Mouse (Mus musculus): Measurements from ENCODE around the gene Tmem151b.

The Tmem151b gene

DNA sequence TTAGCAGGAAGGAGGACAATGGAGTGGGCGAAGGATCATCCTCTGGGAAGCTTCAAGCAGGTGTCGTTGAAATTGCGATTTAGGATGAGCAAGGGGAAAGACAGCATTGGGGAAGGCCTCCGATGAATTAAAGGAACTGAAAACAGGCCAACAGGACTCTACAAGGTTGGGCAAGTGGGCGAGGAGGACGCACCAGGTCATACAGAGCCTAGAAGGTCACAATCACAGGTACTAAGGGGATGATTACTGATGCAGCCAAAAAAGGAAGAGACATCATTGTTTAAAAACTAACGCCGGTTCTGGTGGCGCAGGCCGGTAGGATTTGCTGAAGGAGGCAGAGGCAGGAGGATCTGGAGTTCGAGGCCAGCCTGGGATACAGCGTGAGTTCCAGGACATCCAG, 13.7 kb upstream of the Tmem151b start:
- no peak for DNase-seq

DNA sequence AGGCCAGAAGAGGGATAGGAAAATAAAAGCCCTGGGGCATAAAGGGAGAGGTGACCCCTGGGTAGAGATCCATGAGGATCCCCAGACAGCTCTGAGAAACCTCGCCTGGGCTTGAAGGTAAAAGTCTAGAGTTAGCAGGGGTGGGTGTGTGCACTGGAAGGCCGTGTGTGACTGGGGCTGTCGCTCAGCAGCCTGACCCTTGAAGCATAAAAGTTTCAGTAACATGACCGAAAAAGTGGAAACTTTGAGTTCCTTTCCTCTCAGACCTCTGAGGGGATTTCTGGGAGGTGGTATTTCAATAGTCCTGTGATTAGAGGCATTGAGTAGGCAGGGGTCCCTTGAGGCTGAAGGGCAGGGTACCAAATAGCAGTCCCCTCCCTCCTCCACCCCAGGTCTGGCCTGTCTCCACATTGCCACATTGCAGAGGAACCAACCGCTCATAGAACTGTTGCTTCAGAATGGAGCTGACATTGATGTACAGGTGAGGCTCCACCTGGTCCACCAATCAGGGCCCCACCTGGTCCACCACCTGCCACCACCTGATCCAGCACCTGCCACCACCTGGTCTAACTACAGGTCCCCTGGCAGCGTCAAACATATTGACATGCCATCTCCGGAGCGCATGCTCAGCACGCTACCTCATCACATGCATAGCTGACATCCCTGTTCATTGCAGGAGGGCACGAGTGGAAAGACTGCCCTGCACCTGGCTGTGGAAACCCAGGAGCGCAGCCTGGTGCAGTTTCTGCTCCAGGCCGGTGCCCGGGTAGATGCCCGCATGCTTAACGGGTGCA, 10.5 kb upstream of the Tmem151b start:
- no peak for DNase-seq

DNA sequence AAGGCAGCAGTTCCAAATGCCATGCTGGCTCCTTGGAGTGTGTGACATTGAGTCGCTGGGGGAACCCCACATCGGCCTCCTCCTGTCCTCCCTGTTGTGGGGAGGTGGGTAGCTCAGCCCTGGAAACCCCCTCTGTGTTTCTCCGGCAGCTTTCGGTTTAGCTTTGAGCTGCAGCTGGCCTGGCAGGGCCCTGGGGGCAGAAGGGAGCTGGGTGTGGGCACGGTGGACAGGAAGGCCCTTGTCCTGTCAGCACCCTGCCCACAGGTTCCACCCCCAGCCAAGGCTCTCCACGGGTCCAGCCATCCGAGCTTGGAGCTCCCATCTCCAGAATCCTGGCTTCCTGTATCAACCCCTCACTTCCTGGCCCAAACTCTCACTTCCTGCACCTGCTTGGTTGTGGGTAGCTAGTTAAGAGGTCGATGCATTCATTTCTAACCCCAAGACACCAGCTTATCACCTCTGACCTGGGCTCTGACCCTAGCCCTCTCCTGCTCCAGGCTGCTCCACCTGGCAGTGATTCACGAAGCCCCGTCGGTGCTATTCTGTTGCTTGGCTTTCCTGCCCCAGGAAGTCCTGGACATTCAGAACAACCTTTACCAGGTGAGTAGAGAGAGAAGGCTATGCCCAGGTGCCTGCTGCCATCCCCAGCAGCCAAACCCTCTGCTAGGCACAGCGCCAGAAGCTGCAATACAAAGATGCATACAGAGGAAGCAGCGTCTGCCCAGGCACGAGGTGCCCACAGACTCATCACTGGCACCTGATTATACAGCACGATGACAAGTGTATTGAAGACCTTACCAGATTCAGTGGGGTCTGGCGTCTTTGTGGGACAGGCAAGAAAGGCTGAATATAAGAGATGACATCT, 8.8 kb upstream of the Tmem151b start:
- DNase-seq = no peak

DNA sequence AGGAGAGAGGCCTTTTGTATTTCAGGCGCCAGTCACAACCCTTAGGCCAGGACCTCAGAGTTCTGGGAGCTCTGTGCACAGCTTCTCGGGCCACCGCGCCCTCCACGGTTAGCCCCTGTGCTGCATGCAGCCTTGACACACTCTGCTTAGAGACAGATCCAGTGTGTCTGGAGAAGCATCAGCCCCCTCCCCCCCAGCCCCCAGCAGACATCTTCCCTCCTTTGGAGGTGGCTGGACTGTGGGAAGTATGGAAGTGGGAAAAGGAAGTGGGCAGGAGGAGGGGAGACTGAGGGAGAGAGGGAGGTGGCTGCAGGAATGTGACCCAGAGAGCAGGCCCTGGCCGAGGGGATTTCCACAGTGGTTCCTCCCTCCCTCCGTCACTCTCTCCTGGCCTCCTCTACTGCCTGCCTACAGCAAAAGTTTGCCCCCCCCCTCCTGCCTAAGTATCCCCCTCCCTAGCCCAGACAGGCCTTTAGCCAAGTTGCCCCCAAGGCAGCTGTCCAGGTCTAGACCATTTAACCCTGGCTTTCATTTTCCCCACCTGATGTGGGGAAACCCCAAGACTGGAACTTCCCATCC, 7.9 kb upstream of the Tmem151b start:
- no peak for DNase-seq

DNA sequence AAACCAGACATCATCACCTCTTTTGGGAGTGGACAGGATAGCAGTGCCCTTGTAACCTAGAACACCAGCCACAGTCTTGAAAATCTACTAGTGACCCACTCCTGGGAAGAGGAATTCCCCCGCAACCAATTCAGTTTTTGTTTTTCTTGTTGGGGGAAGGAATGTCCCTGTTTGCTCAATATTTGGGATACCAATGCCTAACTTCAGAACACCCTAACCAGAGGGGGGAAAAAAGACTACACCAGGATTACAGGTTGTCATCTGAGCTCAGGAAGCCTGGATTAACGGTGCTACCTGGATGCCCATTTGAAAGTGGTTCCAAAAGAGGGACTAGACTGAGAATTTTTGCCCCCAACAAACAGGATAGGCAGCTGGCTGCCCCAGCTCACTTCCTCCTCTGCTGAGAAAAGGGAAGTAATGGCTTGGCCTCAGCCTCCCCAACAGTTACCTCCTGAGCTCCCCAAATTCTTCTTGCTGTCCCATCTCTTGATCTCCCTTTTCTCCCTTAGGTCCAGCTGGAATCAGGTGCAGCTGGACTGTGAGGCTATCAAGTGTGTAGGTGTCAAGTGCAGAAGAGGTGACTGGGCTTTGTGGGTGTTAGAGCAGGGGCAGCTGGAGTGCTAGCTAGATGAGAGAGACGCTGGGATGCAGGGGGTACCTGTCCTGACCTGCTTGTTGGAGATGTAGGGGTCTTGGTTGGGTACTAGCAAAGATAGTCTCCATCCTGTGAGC, 7.2 kb upstream of the Tmem151b start:
- DNase-seq = no peak

DNA sequence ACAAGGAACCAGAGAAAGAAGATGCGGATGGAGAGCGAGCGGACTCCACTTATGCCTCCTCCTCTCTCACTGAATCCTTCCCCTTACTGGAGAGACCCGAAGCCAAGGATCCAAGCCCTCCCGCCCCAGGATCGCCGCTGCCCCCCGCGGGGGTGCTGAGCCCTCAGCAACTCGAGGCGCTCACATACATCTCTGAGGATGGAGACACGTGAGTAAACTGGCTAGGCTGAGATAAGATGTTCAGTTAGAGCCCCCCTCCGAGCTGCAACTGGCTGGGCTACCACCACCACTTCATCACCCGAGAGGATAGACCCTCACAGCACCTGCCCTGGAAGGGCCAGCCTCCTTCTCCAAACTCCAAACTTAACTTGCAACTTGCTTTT, 6.6 kb upstream of the Tmem151b start:
- no peak for DNase-seq

DNA sequence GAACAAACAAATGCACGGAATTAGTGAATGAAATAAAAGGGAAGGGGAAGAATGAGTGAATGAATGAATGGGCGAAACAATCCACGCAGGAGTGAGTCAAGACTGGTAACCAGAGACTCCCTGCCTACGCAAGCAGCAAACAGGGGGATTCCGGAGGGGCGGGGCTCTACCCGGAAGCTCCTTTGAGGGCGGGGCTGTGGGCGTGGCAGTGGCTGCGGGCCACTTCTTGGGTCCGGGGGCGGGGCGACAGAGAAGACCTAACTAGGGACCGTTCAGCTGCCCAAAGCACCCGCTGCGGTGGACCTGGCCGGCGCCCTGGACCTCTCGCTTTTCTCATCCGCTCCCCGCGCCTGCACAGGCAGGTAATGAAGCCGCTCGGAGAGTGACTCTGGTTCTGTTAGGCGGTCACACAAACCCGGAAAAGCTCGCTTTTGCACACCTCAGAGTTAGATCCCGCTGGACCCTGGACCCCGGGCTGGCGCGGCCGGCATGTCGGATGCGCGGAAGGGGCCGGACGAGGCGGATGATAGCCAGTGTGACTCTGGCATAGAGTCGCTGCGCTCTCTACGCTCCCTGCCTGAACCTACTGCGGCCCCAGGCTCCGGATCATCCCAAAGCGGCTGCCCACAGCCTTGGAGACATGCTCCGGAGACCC, 6.1 kb upstream of the Tmem151b start, which contains the start of gene Nfkbie:
Gene Nfkbie, plus strand, starts transcription at position 252 of the 655 bp plus-strand sequence.
- peak; percentile 98 for DNase-seq

DNA sequence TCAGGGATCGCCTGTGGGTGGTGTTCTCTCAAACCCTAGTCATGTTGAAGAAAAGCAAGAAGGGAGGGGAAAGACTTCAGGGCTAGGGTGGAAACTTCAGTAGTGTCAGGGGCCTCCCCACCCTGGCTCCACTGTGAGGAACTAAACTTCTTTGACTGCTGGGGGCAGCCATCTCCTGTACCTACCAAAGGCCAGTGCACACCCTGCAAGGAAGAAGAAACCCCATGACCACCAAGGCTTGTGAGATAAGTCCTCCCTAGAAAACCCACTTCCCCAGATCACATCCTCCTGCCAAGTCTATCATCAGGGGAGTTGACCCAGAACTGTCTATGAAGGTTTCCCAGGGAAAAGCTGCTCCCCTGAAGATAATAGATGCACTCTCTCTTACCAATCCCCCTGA, 4.9 kb upstream of the Tmem151b start:
- DNase-seq = no peak

DNA sequence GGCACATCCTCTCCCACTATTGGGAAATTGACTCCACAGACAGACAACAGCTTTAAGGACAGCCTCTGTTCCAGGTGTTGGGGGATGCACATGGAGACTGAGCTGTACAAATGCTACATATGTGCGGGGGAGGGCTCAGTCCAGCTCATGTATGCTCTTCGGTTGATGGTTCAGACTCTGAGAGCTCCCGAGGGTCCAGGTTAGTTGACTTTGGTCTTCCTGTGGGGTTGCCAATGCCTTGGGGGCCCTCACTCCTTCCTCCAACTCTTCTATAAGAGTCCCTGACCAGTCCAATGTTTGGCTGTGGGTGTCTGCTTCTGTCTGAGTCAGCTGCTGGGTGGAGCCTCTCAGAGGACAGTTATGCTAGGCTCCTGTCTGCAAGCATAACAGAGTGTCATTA, 3.6 kb upstream of the Tmem151b start:
- DNase-seq = no peak

DNA sequence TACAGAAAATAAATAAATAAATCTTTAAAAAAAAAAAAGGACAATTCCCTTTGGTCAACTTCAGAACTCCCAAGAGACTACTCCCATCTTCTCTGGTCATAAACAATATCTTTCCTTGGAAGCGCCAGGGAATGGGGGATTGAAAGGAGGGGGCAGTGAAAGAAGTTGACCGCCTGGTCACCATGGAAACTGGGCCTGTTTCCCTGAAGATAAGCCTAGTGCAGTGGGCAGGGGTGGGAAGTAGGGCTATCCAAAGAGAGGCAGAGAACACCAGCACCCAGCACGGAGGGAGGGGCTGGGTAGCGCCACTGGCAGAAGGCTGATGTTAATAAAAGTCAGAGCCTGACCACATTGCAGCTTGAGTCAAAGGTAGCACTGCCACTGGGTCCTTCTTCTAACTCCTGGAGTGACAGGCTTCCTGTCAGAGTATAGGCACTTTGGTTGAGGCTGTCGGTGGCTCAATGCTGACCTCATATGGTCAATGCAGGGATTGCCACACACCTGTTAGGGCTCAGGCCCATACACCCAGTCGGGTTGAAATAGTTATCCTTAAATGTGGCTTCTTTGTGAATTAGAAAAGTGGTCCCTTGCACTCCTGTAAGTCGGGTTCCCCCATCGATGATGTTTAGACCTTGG, 2.5 kb upstream of the Tmem151b start:
- peak; percentile 87 for DNase-seq

DNA sequence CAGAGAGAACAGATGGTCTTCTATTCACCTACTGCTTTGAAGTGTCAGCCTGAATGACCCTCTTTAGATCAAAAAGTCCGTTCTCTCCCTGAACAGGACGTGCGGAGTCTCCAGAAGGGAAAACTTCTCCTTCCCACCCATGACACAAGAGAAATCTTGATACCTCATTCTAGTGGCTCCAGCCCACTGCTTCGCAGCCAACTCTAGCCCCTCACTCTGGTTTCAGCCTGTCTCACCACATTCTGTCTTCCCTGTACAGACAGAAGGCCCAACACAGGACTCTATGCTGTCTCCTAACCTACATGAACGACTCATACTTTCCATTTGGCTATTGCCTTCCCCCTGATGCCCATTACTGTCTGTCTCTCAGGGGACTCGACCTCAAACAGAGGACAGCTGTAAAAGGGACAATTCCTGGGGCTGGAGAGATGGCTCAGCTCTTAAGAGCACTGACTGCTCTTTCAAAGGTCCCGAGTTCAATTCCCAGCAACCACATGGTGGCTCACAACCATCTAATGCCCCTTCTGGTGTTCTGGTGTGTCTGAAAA, 1.8 kb upstream of the Tmem151b start:
- DNase-seq = no peak

DNA sequence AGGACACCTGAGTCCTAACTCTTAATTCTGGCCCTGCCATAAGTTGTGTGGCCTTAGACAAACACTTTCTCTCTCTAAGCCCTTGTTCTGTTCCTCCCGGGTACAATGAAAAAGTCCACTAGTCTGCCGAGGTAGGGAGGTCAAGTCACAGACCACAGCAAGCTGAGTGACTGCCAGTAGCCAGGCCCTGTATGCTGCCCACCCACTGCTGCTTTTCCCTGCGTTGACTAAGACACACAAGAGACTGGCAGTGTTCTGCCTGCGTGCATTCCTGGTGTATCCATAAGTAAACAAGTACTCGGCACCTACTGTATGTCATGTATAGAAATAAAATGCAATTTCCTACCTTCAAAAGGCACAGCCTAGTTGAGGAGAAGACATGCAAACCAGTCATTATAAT, 776 bp upstream of the Tmem151b start:
- no peak for DNase-seq

DNA sequence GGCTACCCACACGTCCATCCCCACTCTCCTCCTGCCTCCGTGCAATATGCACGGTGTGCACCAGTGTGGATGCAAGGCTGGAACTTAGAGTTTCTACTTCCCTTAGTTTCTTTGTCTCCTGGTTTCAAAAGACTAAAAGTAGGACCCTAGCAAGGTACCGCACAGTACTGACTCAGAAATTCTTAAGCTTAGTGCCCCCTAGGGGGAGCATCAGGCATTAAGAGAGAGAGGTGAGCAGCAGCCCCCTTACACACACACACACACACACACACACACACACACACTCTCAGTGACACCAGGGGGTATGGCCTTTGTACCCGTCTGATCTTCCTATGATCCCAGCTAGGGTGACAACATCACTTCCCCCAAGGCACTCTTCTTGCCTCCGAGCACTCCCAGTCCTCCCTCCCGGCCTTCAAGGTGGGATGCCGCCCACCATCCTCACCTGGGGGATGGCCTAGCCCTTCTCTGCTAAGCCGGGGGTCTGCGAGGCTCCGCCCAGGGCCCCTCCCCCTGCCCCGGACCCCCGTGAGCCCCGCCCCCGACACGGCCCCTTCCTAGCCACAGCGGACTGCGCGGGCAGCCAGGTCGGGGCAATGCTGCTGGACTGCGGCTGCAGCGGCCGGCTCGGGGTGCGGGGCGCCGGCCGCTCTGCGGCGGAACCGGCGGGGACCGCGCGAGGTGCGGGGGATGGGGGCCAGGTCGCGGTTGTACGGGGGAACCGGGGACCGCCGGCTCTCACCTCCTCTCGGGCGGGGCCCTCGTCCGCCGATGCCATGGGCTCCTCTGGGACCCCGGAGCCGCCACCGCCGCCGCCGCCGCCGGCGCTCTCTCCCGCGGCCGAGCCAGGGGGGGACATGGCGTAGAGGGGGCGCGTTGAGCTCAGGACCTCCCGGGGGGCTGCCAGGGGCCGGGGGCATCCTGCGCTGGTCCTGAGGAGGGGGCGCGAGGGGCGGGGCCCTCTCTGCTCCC, 650 bp downstream of the Tmem151b start:
- no peak for DNase-seq

DNA sequence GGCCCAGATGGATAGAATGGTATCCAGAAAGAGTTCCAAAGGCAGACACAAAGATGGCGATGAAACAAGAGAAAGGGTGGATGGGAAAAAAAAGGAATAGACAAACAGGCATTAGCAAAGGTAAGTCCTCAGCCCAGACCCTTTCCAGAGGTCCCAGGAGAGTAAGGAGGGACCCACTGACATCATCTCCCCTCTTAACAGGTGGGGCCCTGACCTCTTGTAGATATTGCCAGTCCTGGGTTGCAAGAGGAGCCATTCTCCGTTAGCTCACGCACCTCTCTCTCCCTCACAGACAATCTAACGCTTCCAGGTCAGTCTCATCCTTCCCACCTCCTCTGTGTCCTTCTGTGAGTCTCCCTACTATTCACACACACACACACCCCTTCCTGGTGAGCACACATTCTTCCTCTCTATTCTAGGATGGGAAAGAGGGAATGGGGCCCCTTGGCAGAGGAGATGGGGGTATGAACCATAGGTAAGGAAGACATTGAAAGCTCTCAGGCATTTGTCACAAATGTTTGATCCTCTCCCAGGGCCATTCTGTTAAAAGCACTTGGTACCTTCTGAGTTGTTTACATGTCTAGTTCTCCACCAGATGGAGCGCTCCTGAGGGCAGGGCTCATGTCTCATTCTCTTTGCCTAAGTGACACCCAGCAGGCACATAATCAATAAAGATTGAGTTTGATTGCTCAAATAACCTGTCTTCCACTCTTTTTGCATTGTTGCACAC, 1.9 kb downstream of the Tmem151b start:
- DNase-seq = no peak

DNA sequence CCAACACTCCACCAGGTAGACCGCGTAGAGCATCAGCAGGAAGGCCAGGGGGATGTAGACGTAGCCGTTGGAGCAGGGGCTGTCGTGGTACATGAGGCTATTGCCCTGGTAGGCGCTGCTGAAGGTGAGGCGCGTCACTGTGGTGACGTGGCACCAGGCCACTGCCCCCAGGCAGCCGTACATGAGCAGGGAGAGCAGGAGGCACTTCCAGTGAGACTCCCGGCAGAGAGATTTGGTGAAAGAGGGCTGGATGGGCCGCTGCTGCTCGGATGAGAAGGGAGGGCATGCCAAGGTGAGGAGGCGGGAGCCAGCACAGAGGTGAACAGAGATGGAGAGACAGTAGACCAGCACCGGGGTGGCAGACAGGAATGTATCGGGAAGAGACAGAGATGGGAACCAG, 2.5 kb downstream of the Tmem151b start:
- no peak for DNase-seq

DNA sequence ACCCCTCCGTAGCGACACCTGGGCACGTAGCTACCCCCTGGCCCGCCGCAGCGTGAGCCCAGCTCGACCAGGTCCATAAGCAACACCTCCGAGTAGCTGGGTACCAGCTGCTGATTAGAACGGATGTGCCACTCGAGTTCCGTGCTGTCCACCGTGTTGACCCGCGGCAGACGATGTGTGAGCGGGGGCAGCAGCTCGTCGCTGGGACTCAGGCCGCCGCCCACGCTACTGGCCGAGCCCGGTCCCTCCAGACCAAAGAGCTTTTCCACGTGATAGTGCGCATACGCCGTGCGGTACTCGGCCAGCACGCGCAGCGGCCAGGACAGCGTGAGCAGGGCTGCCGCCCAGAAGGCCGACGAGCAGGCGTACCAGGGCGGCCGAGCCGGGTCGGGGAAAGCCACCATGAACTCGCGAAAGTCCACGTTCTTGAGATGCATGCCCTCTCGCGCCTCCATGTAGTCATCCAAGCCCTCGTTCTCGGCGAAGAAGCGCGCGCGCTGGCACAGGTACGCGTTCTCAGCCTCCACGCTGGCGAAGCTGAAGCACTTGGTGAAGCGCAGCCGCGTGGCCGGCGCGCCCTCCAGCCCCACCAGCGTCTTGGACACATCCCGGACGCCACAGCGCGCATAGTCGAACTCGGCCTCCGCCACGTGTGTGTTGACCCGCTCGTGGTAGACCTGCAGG, 4.1 kb downstream of the Tmem151b start:
- DNase-seq = no peak

DNA sequence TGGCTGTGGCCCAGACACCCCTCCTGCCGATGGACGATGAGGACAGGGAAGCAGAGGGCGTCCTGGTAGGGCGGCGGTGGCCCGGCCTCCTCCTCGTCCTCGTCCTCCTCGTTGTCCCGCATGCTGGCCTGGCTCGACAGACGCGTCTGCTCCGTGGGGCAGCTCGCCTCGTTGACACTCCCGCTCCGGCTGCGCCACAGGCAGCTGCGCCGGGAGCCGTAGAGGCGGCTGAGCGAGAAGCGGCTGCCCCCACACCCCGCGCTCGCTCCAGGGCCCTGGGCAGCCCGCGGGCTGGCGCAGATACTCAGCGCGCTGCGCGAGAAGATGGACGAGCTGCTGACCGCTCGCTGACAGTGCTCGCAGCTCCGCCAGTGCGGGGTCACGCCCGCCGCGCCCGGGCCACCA, 4.6 kb downstream of the Tmem151b start:
- DNase-seq = no peak

DNA sequence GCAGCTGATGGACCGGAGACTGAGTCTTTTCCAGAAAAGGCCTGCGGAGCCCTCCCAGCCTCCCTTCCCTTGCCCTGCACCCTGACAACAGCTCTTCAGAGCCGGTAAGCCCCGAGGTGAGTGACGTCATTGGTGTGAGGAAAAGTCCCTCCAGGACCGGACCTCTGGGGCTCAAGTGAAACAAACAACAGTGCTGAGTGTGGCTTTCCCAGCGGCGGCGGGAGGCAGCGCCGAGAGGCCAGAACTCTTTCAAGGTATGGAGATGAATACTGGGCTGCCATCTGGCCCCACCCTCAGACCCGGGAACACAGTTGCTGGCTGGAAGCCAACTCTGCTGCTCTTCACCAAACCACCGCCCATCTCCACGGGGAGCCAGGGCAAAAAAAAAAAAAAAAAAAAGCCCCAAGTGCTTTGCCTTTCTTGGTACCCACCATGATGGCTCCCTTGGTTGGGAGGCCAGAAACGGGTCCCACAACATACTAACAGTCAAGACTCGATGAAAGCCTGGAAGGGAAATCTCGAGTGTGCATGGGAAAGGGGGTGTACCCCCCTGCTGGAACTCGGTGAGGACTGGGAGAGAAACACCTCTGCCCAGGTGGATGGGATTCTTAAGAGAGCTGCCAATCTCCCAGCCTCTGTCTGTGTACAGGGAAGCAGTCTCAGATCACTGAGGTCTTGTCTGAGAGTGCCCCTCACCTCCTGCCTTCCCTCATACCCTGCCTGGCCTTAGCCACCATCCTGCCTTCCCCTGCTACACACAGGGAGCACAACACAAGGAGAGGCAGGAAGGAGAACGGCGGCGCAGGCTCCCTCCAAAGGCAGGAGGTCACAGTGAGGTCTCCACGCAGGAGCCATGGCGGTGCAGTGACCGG, 5.2 kb downstream of the Tmem151b start:
- no peak for DNase-seq

Measured in kidney, adult 18-20 months (tissue).